9 mouse cellular contexts compared by ENCODE assay signal in genomic region chr10:93325804-93326740, GRCm38 (mm10). TPM values are rescaled to one million over a fixed set of nuclear protein-coding genes. Genes with fewer than 3 reads are reported as not detected.
A peak's percentile ranks its signal among the peaks of the same experiment; 100 is the strongest.
DNase-seq lines count a peak whose midpoint lies in the region; ATAC-seq and TF ChIP-seq lines count a peak whose summit lies in the region.
"Had no signal": no experiment of that assay in that cellular context is flagged by ENCODE, and none has a peak within 500 bp of the region (broad histone marks: within the 10 kb centered on the region; RNA-seq: fewer than 3 reads in every experiment).

No protein-coding gene starts in this region.

- H3K27ac ChIP-seq in embryonic facial prominence, embryonic 10.5 days (replicated peaks), result peak overlapping the region; percentile 31
- H3K27ac ChIP-seq in kidney, postnatal 0 days, result peak overlapping the region; percentile 56

- H3K9me3 ChIP-seq in embryonic facial prominence, embryonic 10.5 days, result no peaks in the 10 kb centered on the region
- no peaks in the 10 kb centered on the region for H3K9me3 ChIP-seq in kidney, postnatal 0 days (replicated peaks; ENCODE audit: low read length)

- peak; percentile 63 for DNase-seq in embryo, embryonic 10 days (ENCODE audit: low spot score)
- no peak for DNase-seq in embryo, embryonic 9.5 days (ENCODE audit: extremely low spot score)
- peak; percentile 47 for DNase-seq in embryonic facial prominence, embryonic 10.5 days (ENCODE audit: low spot score)
- peak; percentile 50 for DNase-seq in kidney, postnatal 0 days (ENCODE audit: low spot score)
- no peak for DNase-seq in layer of hippocampus, postnatal 25 days (ENCODE audit: extremely low spot score in 1 of 2, low spot score in 1 of 2)
- no peak for DNase-seq in neural tube, embryonic 10.5 days (ENCODE audit: extremely low spot score, low spot score)
- DNase-seq in cerebellum, adult 11 months, result no peak

- H3K4me3 ChIP-seq in embryonic facial prominence, embryonic 10.5 days, result no peak overlapping the region
- H3K4me3 ChIP-seq in kidney, postnatal 0 days (replicated peaks; ENCODE audit: low read depth, low read length), result no peak overlapping the region
- H3K4me3 ChIP-seq: erythroblast, embryonic 14.5 days had no signal

- no peak for TF ChIP-seq CTCF in kidney, postnatal 0 days (IDR thresholded peaks at IDR 0.05; ENCODE audit: low read depth)

- H3K27me3 ChIP-seq in embryonic facial prominence, embryonic 10.5 days (replicated peaks; ENCODE audit: low read depth, poor library complexity, severe bottlenecking), result no peaks in the 10 kb centered on the region
- H3K27me3 ChIP-seq in kidney, postnatal 0 days (ENCODE audit: insufficient read depth, low read length), result no peaks in the 10 kb centered on the region

- peak; percentile 43; the same call in 1 of the 2 replicates for ATAC-seq in kidney, postnatal 0 days (replicated peaks; ENCODE audit: low FRiP score, low read depth)
- peak; percentile 95 for ATAC-seq in megakaryocyte, adult 5-6 weeks (ENCODE audit: poor library complexity, severe bottlenecking)

- 54% methylated on average over 12 of the region's 12 CpGs for WGBS in embryonic facial prominence, embryonic 10.5 days
- 61% methylated on average over 12 of the region's 12 CpGs for WGBS in kidney, postnatal 0 days

- H3K4me1 ChIP-seq in embryonic facial prominence, embryonic 10.5 days, result peaks cover 24% of the 10 kb centered on the region
- H3K4me1 ChIP-seq in kidney, postnatal 0 days (replicated peaks; ENCODE audit: insufficient read depth, low read length), result no peaks in the 10 kb centered on the region; the same call in 1 of the 2 replicates

- no peak overlapping the region for H3K4me2 ChIP-seq in kidney, postnatal 0 days (ENCODE audit: low read length)

- no peaks in the 10 kb centered on the region for H3K36me3 ChIP-seq in embryonic facial prominence, embryonic 10.5 days (replicated peaks)
- no peaks in the 10 kb centered on the region for H3K36me3 ChIP-seq in kidney, postnatal 0 days (ENCODE audit: insufficient read depth, low read length)

- H3K9ac ChIP-seq in kidney, postnatal 0 days (ENCODE audit: low read depth, low read length), result no peak overlapping the region

RNA-seq across cellular contexts. Expression of gene Elk3, which starts 15.1 kb away (rescaled TPM):
- polyA plus RNA-seq in embryonic facial prominence, embryonic 10.5 days (2016; fragmentation: Nextera tagmentation; extraction: Ambion mirVana), result 25.3 and 30.6 TPM in 2 replicates
- polyA plus RNA-seq in kidney, postnatal 0 days (2015; fragmentation: Nextera tagmentation; extraction: Ambion mirVana), result 50.2 and 53.9 TPM in 2 replicates
- 27.1 and 29.4 TPM in 2 replicates for total RNA-seq in megakaryocyte, adult 5-6 weeks (2015)
- 19.8 and 22.6 TPM in 2 replicates for total RNA-seq in megakaryocyte, adult 5-6 weeks (2017)
- 1 to 10 TPM; 7.6 to 8.5 TPM for total RNA-seq in layer of hippocampus, postnatal 25 days (2021)

Comparison
In these comparisons a context has a peak if more than half of its experiments do, and no peak if none do; other contexts are left out.
1. DNase-seq: peak in embryo, embryonic 10 days (single experiment), embryonic facial prominence, embryonic 10.5 days (single experiment) and kidney, postnatal 0 days (single experiment); none in embryo, embryonic 9.5 days (single experiment), layer of hippocampus, postnatal 25 days (0 of 2), neural tube, embryonic 10.5 days (single experiment) and cerebellum, adult 11 months (single experiment).